Mouse (Mus musculus) mesoderm, embryonic 11.5 days (tissue): ENCODE data around the gene Tmem163.

Experiments used
- DNase-seq: peaks from one replicate; pipeline ENCODE4 v3.0.0-alpha.2; 2012; ENCODE audit warnings: low read depth, low spot score

Gene Tmem163

GRCm38 (mm10) chr1:127568641-127569040 is 110.7 kb downstream of the Tmem163 start:
- DNase-seq, result no peak

DNA sequence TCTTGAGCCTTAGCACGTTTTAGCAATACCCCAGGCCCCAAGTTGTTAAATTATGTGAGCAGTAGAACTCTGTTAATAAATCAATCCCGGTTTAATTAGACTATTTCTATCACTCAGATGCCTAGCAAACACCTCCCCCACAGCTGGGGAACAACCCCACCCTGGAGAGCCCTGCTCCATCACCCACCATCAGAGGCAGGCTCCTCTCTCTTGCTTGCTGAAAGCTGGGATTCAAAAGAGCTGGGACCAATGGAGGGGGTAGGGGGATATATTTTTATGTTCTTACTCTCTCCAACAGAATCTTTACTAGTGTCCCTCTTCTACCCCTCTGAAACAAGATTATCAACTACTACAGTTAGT is 122.9 kb downstream of the Tmem163 start:
- DNase-seq, result no peak

DNA sequence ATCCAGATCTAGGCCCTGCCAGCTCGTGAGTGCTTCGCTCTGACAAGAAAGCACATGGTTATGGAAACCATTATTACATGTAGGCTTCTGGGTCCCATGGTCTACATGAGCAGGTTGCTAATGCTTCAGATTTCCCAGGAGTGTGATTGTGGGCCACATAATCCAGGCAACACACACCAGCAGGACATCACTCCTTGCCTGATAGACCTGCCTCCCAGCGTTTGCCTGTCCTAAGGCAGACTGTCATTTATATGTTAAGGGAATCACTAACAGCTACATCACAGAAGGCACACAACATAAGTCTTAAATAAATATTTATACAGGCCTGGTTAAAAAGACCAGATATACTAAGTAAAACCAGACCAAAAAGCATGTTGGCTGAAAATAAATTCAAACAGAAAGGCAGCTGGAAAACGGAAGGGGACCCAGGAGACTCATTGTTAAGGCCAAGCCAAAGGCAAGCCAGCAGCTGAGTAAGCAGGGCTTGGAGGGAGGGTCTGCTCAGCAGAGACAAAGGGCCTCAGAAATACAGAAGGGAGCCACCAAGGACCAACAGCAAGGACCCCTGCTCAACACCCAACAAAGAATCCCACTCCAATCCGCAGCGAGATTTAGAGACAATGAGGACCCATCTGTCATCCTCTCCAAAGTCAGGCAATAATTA is 123.4 kb downstream of the Tmem163 start:
- DNase-seq, result peak; percentile 65

DNA sequence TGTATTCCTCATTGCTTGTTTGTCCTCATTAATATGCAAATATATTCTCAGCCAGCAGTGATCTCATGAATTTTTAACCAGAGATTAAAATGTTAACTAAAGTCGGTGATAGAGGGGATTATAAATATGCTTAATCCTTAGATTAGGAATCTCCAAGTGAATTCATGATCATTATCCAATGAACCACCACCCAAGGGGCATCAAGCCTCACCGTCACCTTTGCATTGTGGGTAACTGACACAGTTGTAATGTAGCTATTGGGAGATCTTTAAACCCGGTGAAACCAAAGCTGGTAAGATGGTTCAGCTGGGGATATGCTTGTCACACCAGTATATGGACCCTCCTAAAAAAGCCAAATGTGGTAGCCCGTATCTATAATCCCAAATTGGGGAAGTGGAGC is 131.3 kb downstream of the Tmem163 start:
- DNase-seq, result no peak

- DNase-seq, result no peak
Measured at GRCm38 (mm10) chr1:127542756-127543155, 136.6 kb downstream of the Tmem163 start.

DNA sequence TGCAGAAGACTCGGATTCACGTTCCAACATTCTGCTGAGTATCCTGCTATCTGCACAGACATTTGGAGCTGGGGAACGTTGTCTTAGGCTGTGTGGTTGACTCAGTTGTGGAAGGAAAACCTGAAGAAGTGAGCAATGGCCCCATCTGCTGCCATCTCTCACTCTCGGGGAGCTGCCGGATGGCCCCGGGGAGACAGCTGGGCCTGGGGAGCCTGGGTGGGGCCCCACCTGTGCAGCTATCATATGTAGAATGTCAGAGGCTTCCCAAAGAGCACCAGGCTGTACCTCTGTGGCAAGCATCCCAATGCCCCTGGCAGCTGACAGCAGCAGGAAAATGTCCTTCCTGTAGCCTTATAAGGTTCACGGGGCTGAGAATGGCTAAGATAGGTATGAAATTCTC is 137.4 kb downstream of the Tmem163 start:
- no peak for DNase-seq

DNA sequence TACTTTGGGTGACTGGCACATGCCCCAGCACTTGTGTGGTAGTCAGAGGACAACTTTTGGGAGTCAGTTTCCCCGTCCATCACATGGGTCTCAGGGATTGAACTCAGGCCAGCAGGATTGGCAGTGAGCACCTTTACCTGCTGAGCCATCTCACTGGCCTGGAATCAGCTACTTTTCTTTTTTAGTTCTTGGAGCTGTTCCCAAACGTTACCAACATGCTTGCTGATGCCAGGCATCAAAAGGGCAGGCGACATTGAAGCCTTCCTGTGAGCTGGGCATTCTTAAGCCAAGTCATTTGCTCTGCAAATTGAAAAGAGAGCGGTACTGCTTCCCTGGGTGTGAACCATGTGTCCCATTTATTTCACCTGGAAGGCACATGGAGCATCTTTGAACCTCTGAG is 137.8 kb downstream of the Tmem163 start:
- no peak for DNase-seq

GRCm38 (mm10) chr1:127537204-127538038 is 141.9 kb downstream of the Tmem163 start:
- peak; percentile 64 for DNase-seq

- DNase-seq, result peak; percentile 66
Measured at GRCm38 (mm10) chr1:127536448-127536847, 142.9 kb downstream of the Tmem163 start.

DNA sequence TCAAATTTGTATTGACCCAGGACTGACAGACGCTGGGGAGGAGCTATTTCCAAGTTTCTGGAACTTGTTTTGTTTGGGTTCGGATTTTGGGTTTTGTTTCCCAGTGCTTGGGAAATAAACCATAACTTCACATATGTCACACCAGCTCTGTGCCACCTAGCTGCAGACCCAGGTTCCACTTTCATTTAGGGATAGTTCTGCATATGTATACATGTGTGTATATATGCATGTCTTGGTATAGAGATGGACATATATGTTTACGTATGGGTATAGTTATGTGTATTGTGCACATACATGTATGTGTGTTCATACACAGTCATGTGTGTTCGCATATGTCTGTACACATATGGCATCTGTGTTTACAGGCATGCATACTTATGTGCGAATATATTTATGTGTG is 147.6 kb downstream of the Tmem163 start:
- no peak for DNase-seq

DNA sequence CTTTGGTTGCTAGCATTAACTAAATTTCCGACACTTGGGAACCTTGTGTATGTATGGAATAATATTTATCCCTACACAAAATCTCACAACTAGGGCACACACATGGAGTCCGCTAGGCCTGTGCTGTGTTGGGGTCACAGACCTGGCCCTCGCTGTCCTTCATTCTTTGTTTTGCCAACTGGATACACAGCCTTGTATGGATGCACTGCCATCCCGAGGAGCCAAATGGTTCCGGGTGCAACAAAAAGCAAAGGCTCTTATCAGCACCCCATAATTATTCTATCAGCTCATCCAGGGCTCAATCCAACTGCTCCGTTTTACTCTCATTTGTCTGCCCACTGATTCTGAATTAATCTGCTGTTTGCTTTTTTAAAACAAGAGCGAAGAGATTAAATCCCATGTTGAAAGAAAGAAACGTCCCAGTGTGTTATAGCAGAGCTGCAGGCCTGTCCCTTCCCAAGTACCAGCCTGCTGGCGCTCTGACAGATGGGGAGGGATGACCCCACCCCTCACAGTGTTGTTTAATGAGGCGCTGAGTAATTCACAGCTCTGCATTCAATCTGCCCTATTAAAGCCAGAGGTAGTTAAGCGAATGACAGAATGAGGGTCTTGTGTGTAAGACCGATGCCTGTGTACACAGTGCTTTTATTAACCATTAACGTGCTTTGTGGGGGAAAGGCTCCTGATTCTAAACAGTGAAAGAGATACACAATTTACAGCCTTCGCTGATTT is 148.3 kb downstream of the Tmem163 start:
- DNase-seq, result peak; percentile 79

DNA sequence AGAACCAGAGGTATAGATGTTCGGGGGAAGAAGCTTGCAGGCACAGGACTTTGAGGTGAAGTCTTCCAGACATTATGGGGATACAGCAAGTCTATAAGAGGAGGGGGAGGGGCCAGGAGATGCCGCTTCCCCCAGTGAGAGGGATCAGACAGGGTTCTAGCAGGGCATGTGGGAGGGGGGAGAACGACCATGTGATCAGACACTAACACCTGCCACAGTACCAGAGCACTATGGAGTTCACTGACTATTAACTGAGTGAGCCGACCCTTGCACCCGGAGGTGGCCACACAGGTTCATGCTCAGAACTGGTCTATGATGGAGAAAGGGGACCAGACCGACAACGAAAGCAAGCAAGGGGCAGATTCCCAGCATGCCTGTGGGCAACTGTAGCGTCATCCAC is 156.0 kb downstream of the Tmem163 start:
- DNase-seq, result no peak

- no peak for DNase-seq
Measured at GRCm38 (mm10) chr1:127514888-127515287, 164.5 kb downstream of the Tmem163 start.

DNA sequence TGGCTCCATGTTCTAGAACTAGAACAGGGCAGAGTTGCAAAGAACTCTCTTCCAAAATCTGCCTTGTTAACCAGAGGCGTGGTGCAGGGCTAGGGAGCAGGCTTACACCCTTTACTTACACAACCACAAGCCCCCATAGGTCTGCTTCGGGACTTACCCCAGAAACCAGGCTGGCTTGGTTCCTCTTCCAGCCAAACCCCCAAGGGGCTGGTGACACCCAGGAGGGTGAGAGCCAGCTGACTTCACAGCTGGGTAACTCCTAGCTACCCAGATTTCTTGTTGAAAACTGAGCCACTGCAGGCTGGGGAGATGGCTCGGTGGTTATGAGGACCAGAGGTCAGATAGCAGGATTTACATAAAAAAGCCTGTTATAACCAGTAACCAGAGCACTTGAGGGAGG is 164.9 kb downstream of the Tmem163 start:
- DNase-seq, result no peak

- DNase-seq, result no peak
Measured at GRCm38 (mm10) chr1:127513664-127514063, 165.7 kb downstream of the Tmem163 start.

DNA sequence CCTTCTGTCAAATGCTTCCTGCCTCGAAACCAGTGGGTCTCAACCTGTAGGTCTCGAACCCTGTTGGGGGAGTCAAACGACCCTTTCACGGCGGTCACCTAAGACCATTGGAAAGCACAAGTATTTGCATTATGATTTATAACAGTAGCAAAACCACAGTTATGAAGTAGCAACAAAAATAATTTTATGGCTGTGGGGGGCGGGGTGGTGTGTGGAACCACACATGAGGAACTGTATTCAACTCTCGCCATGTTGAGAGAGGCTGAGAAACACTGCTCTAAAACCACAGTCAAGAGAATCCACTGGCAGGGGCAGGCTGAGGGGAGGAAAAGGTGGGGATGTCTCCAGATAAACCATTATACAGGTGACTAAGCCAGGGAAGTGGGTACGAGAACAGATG is 166.2 kb downstream of the Tmem163 start:
- DNase-seq, result no peak

DNA sequence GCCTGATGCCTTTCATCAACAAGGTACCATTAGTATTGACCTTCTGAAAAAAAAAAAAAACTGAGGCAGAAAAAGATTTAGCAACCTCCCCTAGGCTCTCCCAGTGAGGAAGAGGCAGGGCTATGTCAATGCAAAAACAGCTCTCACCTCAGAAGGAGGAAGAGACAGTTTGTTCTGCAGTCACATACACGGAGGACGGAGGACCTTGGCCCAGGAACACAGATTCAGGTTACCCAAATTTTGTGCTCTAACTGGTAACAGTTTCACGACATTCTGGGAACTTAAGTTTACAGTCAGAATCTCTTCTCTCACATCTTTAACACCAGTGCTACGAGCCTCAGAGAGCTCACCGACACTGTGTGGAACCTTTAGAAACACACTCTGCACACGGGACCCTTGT is 166.6 kb downstream of the Tmem163 start:
- no peak for DNase-seq

DNA sequence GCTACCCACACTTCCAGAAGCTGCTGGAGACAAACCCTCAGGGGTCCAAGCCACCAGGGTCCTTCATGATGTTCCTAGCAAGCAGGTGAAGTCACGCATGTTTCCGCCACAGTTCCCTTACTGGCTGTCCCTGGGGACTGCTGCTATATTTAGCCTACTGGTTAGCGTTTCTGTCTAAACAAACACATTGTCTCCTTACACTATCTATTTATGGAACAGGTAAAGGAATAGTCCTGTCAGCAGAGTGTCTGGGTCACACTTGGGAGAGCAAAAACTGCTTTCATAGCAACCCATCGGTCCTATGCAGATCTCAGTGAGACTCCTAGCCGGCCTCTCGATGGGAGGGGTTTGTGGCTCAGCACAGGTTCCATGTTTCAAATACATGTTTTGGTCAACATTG is 168.0 kb downstream of the Tmem163 start:
- DNase-seq, result no peak

- DNase-seq, result no peak
Measured at GRCm38 (mm10) chr1:127508921-127509320, 170.4 kb downstream of the Tmem163 start.

- peak; percentile 26 for DNase-seq
Measured at GRCm38 (mm10) chr1:127508067-127508739, 171.1 kb downstream of the Tmem163 start.

GRCm38 (mm10) chr1:127507042-127507650 is 172.2 kb downstream of the Tmem163 start:
- DNase-seq, result no peak

DNA sequence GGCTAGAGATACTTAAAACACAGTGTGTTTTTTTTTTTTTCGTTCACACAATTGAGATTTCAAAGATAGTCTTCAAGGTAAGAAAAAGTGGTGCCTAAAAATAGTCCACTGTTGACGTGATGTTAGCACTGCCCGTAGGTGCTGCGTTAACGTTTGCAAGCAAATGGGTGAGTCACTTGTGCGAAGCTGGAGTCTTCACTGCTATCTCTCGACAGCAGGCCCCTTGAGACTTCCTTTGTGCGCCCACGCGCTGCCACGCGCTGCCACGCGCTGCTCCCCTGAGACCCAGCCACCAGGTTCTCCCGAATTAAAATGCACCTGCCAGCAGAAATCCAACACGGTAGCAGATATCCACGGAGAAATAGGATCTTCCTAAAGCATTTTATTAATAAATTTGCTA is 178.6 kb downstream of the Tmem163 start:
- DNase-seq, result no peak
